Mouse (Mus musculus) cerebellum, adult 9-10 months (tissue): Measurements from ENCODE around the gene Kbtbd2.

Experiments
- DNase-seq: peaks from one replicate; pipeline ENCODE4 v3.0.0; 2022

Kbtbd2 gene

DNA sequence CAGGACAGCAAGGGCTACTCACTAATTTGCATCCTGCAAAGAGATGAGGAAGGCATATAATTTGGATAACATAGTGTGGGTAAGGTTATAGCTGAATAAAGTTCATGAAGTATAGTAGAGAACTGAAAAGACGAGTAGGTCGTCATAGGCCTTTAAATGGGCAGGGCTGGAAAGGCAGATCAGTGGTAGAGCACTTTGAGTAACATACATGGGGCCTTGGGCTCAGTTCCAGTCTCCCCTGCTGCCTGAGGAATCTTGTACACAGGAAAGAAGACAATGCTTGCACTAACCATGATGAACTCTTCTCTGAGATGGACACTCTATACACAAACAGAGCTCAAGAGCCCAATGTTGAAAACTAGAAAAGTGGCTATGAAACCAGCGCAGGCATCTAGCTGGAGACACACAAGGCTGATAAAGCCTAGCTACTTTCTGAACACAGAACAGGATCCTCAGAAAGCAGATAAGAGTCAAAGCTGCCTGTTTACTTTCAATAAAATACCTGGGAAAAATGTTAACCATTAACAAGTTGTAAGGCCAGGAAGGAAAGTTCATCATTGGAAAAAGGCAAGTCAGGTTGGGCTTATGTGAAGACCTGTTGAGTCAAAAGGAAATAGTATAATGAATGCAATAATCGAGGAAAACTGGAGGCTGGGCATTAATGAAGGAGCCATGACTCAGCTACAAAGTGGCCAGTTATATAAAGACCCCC, 13.9 kb downstream of the Kbtbd2 start:
- no peak for DNase-seq

DNA sequence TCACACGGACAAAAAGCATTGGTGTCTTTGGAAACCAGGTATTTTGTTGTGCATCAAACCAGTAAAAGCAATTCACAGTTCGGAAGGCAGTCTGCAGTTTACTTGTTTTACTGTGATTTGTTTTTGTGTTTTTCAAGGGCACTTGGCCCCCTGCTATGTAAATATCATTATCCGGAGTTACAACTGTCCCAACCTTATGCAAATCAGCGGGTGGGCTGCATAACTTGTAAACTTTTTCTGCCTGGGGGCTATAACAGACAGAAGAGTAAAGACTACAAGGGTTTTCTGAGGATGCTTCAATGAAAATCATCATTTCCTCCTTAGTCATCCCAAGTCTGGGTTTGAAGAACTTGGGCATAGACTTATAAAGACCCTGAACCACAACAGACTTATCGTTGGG, 18.0 kb downstream of the Kbtbd2 start:
- no peak for DNase-seq

DNA sequence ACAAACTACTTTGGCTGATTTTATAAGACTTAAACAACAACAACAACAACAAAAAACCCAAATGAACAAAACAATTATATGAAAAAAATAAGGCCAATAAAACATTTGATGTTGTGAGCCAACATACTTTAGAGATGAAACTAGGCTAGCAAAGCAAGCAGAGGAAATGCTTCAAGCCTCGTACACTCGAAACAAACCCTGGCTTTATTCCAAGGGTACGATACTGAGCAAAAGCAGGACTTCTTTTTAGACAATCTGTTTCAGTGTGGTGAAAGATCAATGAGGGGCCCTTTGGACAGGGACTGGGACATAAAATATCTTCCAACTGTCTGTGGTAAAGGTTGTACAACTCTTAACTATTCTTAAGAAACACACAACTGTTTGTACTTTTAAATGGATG, 21.8 kb downstream of the Kbtbd2 start:
- no peak for DNase-seq

DNA sequence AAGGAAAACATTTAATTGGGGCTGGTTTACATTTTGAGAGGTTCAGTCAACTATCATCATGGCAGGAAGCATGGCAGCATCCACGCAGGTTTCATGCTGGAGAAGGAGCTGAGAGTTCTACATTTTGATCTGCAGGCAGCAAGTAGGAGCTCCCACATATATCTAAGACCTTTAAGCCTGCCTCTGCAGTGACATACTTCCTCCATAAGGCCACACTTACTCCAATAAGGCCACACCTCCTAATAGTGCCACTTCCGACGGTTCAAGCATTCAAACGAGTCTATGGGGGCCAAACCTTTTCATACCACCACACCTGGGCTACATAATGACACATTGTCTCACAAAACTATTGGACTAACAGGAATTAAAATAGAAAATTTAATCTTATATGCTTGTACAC, 31.9 kb downstream of the Kbtbd2 start:
- no peak for DNase-seq

DNA sequence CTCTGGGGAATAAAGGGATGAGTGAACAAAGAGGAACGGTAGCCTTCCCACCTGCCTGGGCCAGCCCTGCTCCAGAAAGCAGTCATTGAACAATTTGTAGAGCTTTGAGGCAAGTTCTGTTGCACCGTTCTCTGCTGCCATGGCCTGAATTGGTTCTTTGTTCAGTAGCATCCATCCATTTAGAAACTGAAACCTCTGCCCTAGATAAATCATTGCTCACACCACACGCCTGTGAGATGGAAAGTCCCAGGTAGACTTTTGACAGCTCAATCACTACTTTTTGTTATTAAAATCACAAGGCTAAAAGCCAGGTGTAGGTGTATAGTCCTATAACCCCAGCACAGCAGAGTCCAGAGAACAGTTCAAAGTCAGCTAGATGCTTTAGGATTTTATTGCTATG, 32.3 kb downstream of the Kbtbd2 start:
- DNase-seq = no peak

DNA sequence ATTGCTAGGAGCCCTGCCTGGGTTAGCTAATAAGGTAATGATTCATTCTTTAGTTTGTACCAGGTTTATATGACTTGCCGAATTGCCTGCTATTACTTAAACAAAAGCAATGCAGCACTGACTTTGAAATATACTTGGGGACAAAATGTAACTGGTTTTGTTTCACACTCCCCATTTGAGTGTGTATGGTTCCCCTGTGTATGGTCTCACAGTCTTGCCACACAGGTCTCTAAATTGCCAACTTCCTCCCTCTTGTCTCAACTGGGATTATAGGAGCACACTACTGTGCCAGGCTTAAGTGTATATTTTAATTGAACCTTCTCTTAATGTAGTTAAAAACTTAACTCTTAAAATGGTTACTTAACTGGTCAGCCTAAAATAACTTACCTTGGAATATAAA, 38.3 kb downstream of the Kbtbd2 start:
- DNase-seq = no peak

DNA sequence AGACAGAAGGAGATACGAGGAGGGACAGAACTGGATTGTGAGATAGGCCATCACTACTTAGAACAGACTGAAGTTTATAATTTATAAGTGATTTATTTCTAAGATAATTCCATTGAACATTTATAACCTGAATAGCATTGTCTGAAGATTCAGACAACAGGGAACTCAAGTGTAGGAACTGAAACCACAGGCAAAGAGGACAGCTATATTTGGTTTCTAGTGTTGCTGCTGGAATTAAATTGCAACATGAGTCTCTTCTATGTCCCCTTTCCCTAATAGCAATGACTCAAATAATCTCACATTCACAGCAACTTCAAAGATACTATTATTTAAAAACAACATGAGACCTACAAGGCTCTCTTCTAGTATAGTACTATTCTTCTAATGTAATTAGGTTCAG, 41.5 kb downstream of the Kbtbd2 start:
- no peak for DNase-seq

DNA sequence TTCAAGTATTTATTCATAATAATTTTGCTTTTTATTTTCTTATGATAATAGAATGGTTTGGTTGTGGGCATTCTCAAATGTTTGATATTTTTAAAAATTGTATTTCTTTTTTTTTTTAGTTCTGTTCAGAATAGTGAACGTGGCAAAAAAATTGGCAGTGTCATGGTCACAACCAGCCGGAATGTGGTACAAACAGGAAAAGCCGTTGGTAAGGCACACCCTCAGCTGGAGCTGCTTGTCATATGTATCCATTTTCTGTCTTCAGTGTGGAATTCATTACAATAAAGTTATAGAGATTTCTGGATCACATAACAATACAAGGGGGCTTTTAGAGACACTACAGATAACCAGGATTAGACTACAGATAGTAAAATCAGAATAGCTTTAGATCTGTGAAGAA, 43.9 kb downstream of the Kbtbd2 start:
- DNase-seq = no peak

DNA sequence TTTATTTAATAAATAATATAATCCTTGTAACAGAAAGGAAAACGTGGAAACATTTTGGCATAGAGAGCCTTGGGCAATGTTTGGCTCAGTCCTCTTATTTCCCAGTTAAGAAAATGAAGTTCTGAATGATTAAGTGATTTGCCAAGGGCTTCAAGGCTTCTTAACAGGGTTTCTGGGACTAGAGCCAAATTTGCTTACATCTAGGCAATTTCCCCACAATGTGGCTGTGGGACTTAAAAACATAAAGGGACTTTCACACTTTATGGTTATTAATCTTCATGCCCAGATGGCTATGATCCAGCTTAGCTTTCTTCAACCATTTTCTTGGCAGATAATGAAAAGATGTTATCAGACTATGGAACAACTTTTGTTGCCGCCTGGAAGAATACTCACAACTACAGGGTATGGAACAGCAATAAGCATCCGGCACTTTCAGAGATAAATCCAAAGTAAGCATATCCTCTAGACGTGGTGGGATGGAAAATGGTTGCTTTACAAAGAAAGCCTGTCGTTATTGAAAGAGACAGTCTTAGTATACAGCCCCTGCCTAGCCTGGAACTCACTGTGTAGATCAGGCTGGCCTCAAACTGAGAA, 51.6 kb downstream of the Kbtbd2 start:
- DNase-seq = no peak

DNA sequence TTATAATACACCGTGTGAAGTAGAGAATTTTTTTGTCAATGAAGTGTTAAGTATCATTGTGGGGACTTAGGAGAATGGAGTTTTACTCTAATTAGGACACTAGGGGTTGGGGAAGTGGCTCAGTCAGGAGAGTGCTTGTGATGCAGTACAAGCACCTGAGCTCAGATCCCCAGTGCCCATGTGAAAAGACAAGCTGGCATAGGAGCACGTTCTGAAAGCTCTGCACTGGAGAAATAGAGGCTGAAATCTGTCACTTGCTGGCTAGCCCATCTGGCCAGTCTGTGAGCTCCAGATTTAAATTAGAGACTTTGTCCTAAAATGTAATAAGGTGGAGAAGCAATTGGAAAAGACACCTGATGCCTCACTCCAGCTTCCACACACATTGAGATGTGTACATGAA, 65.1 kb downstream of the Kbtbd2 start:
- DNase-seq = no peak
